Mouse (Mus musculus) bone marrow macrophage, adult 2 months (primary cell): ENCODE measurements at regions not wholly inside any gene's neighbourhood (a gene's known extent, or its start where the extent isn't known, plus 50 kb on each side); places are given as distances from the start of the nearest gene placed in this dataset.

ENCODE experiments used
- CTCF ChIP-seq: IDR thresholded peaks from 2 replicates; pipeline ENCODE4 v1.5.1; 2012; ENCODE audit warnings: low read depth, mild to moderate bottlenecking, low read length, moderate library complexity
- POLR2A ChIP-seq: IDR thresholded peaks from 2 replicates; pipeline ENCODE4 v1.6.1; 2012; ENCODE audit warnings: mild to moderate bottlenecking, low read depth, low read length, borderline replicate concordance

GRCm38 (mm10) chr1:154093549-154093948 lies 107.4 kb upstream of the Zfp648 start:
- TF ChIP-seq CTCF = no peak
- no peak for TF ChIP-seq POLR2A
